Mouse (Mus musculus) ES-Bruce4 (cell line): ENCODE measurements around the gene Cwf19l1.

Source experiments
- CTCF ChIP-seq: IDR thresholded peaks from one replicate; pipeline ENCODE4 v1.8.1; 2011; ENCODE audit warnings: low read depth, low read length
- EP300 ChIP-seq: IDR thresholded peaks from 2 replicates; pipeline ENCODE4 v1.6.1; 2011; ENCODE audit warnings: low read depth, low read length; ENCODE audit not compliant: insufficient read depth
- POLR2A ChIP-seq: IDR thresholded peaks from one replicate; pipeline ENCODE4 v1.8.1; 2011; ENCODE audit warnings: low read length; ENCODE audit not compliant: insufficient read depth

- TF ChIP-seq CTCF = no peak
- TF ChIP-seq EP300 = no peak
- no peak for TF ChIP-seq POLR2A
Observed at GRCm38 (mm10) chr19:44077024-44077423, 58.7 kb downstream of the Cwf19l1 start.
